Mouse (Mus musculus) hindbrain, embryonic 11.5 days (tissue): Measurements from ENCODE around the gene Ipmk. TPM values are rescaled to one million over a fixed set of nuclear protein-coding genes. Genes with fewer than 3 reads are reported as not detected.
"Not testable (repeated sequence)": the region's sequence is repeated elsewhere in the genome, so short reads cannot be mapped to it uniquely, and the experiment has no call there.

Experiments
- ATAC-seq: fragments of 200-750 bp; cut with Nextera tagmentation; 2 replicates; pipeline ENCODE4 v1.8.0; 2017; ENCODE audit warnings: mild to moderate bottlenecking, moderate TSS enrichment, moderate library complexity; ENCODE audit not compliant: low FRiP score
- DNase-seq: peaks from one replicate; pipeline ENCODE4 v3.0.0-alpha.2; 2015; ENCODE audit warnings: low spot score
- H3K27ac ChIP-seq: fragments of 300-500 bp; sonication (generic); 2 replicates; pipeline ENCODE4 v1.5.1; 2014; ENCODE audit warnings: mild to moderate bottlenecking, low read depth, low read length
- H3K27me3 ChIP-seq: fragments of 300-500 bp; sonication (generic); 2 replicates; pipeline ENCODE4 v1.6.1; 2014; ENCODE audit warnings: mild to moderate bottlenecking, low read length, moderate library complexity, mixed read lengths; ENCODE audit not compliant: control insufficient read depth, insufficient read depth
- H3K36me3 ChIP-seq: fragments of 300-500 bp; sonication (generic); 2 replicates; pipeline ENCODE4 v1.6.1; 2014; ENCODE audit warnings: mild to moderate bottlenecking, low read length, moderate library complexity, mixed read lengths; ENCODE audit not compliant: control insufficient read depth, insufficient read depth
- H3K4me1 ChIP-seq: fragments of 300-500 bp; sonication (generic); replicated peaks from 2 replicates; pipeline ENCODE4 v1.6.1; 2014; ENCODE audit warnings: low read length, mixed read lengths; ENCODE audit not compliant: control insufficient read depth, insufficient read depth
- H3K4me2 ChIP-seq: fragments of 300-500 bp; sonication (generic); replicated peaks from 2 replicates; pipeline ENCODE4 v1.6.1; 2014; ENCODE audit warnings: mild to moderate bottlenecking, low read depth, low read length
- H3K4me3 ChIP-seq: fragments of 300-500 bp; sonication (generic); 2 replicates; pipeline ENCODE4 v1.5.1; 2014; ENCODE audit warnings: low read depth, low read length
- H3K9ac ChIP-seq: fragments of 300-500 bp; sonication (generic); 2 replicates; pipeline ENCODE4 v1.6.1; 2014; ENCODE audit warnings: low read depth, low read length
- H3K9me3 ChIP-seq: fragments of 300-500 bp; sonication (generic); 2 replicates; pipeline ENCODE4 v1.6.1; 2016; ENCODE audit warnings: low read length; ENCODE audit not compliant: control insufficient read depth
- WGBS: fragments of 180-500 bp; shearing (Covaris S2); extraction: QIAGEN DNeasy Blood & Tissue Kit; methylation state at CpG from one replicate; pipeline ENCODE4 v1.1.7; 2014; 5-methylcytosine and 5-hydroxymethylcytosine counted together
- polyA plus RNA-seq: library from polyadenylated mRNA; unstranded; fragments of >200 nt; fragmentation: Nextera tagmentation; extraction: Ambion mirVana; gene quantifications from 2 replicates; pipeline ENCODE4 v1.2.1, GENCODE M21; 2014

The Ipmk gene
- polyA plus RNA-seq, 1 experiment from 2014 or later, result 20.9 TPM

DNA sequence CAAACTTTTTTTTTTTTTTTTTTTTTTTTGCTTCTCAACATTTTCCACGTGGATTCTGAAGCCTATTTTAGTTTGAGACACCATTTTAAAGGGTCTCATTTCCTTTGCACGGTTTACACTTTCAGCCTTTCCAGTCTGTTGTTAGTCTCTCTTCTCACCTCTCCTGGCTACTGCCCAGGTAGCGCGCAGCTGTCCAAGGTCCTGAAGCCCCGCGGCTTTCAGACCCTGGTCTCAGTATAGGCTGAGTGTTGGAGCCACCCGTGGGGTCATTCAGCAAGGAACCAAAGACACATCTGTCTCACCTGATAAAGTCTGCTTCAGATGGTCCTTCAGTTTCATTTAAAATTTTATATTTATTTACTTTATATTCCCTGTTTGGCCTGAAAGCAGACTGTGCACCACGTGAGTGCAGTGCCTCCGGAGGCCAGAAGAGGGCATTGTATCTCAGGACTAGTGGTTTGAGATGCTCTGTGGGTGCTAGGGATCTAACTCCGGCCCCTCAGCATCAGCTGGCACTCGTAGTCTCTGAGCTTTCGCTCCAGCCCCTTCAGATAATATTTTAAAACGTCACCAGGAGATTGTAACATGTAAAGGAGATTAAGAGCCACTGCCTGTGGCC is 80.8 kb downstream of the Ipmk start:
- WGBS, result 61% methylated on average over 13 of the region's 13 CpGs
- Histone ChIP-seq H3K4me3 (no peak overlapping the region), H3K4me1 (no peaks in the 10 kb centered on the region), H3K9me3 (no peaks in the 10 kb centered on the region), H3K36me3 (no peaks in the 10 kb centered on the region), H3K9ac (no peak overlapping the region), H3K27me3 (no peaks in the 10 kb centered on the region), H3K4me2 (no peak overlapping the region), H3K27ac (no peak overlapping the region)
- ATAC-seq (no peak), DNase-seq (peak; percentile 24)

DNA sequence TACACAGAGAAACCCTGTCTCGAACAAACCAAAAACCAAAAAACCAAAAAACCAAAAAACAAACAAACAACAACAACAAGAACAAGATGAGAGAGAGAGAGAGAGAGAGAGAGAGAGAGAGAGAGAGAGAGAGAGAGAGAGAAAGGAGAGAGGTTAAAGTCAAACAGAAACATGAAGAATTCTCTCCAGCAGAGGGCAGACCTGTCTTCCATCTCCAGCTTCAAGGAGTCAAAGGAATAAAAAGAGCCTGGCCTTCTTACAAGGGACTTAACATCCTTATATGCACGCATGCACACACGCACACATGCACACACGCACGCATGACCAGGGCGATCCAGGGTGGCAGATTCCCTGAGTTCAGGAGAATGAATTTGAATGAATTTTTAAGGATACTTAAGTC is 83.1 kb downstream of the Ipmk start:
- Histone ChIP-seq H3K4me1 (no peaks in the 10 kb centered on the region), H3K27me3 (no peaks in the 10 kb centered on the region), H3K9ac (no peak overlapping the region), H3K36me3 (no peaks in the 10 kb centered on the region), H3K4me3 (no peak overlapping the region), H3K9me3 (no peaks in the 10 kb centered on the region), H3K4me2 (no peak overlapping the region), H3K27ac (no peak overlapping the region)
- 91% methylated on average over 6 of the region's 6 CpGs for WGBS
- DNase-seq (no peak), ATAC-seq (no peak)

DNA sequence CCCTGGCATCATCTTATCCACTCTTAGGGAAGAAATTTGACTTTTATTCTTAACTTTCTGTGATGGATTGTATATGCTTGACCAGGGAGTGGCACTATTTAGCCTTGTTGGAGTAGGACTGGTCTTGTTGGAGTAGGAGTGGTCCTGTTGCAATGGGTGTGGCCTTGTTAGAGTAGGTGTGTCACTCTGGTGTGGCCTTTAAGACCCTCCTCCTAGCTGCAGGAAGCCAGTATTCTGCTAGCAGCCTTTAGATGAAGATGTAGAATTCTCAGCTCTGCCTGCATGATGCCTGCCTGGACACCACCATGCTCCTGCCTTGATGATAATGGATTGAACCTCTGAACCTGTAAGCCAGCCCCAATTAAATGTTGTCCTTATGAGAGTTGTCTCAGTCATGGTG is 95.5 kb downstream of the Ipmk start:
- ATAC-seq (no peak), DNase-seq (no peak)
- Histone ChIP-seq H3K27me3 (no peaks in the 10 kb centered on the region), H3K9me3 (no peaks in the 10 kb centered on the region), H3K4me3 (no peak overlapping the region), H3K36me3 (no peaks in the 10 kb centered on the region), H3K4me1 (no peaks in the 10 kb centered on the region), H3K4me2 (no peak overlapping the region), H3K9ac (no peak overlapping the region), H3K27ac (no peak overlapping the region)

DNA sequence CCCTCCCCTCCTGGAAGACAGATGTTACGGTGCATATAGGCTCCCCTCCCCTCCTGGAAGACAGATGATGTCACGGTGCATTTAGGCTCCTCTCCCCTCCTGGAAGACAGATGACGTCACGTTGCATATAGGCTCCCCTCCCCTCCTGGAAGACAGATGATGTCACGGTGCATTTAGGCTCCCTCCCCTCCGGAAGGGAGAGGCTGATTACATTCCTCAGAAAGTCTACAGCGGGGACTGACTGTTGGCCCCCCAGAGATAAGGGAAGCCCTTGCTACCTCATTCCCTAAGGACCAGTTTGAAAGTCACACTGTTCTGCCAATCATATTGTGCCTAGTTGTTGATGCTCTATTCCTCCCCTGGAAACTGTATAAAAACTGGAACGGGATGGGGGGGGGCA is 100.1 kb downstream of the Ipmk start:
- Histone ChIP-seq H3K4me3 (no peak overlapping the region), H3K4me1 (no peaks in the 10 kb centered on the region), H3K27me3 (no peaks in the 10 kb centered on the region), H3K4me2 (no peak overlapping the region), H3K9me3 (no peaks in the 10 kb centered on the region), H3K27ac (no peak overlapping the region), H3K9ac (no peak overlapping the region), H3K36me3 (no peaks in the 10 kb centered on the region)
- DNase-seq (no peak), ATAC-seq (no peak)
- WGBS, result 71% methylated on average over 8 of the region's 8 CpGs

DNA sequence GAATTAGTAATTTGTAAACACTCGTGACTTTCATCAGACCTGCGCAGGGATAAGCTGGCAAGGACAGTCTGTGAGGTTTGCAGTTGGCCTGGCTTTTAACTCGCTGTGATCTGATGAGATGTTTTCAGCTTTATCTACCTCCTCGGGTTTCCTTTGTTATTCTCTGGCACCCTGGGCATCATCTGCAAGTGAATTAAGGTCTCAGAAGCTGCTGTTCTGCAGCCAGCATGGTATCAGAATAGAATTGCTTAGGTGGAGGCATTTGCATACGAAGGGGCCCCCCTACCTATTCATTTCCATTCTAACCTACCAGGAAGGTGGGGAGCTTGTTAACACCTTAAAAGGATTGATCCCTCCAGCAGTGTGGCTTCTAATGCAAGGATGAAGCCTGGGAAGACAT is 100.7 kb downstream of the Ipmk start:
- 84% methylated on average over 5 of the region's 5 CpGs for WGBS
- no peaks in the 10 kb centered on the region for H3K36me3 ChIP-seq
- ATAC-seq (no peak), DNase-seq (no peak)
- H3K4me3 ChIP-seq, result no peak overlapping the region
- no peak overlapping the region for H3K9ac ChIP-seq
- no peak overlapping the region for H3K4me2 ChIP-seq
- H3K9me3 ChIP-seq, result no peaks in the 10 kb centered on the region
- no peaks in the 10 kb centered on the region for H3K4me1 ChIP-seq
- no peak overlapping the region for H3K27ac ChIP-seq
- H3K27me3 ChIP-seq, result no peaks in the 10 kb centered on the region

DNA sequence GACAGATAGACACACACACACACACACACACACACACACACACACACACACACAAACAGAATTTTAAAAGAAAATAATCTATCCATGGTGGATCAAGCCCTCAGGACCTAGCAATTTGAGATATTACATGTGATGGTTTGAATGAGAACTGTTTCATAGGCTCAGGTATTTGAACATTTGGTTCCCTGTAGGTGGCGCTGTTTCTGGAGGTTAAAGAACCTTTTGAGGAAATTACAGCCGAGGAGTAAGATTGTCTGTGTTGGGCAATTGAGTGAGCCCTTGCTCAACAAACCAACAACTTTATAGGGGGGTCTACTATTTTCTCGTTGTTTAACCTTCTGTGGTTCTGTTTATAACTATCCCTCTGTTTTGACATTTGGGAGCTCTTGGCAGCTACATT is 107.8 kb downstream of the Ipmk start:
- Histone ChIP-seq H3K27me3 (no peaks in the 10 kb centered on the region), H3K4me2 (no peak overlapping the region), H3K36me3 (no peaks in the 10 kb centered on the region), H3K9me3 (no peaks in the 10 kb centered on the region), H3K9ac (no peak overlapping the region), H3K4me3 (no peak overlapping the region), H3K27ac (no peak overlapping the region), H3K4me1 (no peaks in the 10 kb centered on the region)
- ATAC-seq (no peak), DNase-seq (no peak)
- 85% methylated on average over 3 of the region's 3 CpGs for WGBS

DNA sequence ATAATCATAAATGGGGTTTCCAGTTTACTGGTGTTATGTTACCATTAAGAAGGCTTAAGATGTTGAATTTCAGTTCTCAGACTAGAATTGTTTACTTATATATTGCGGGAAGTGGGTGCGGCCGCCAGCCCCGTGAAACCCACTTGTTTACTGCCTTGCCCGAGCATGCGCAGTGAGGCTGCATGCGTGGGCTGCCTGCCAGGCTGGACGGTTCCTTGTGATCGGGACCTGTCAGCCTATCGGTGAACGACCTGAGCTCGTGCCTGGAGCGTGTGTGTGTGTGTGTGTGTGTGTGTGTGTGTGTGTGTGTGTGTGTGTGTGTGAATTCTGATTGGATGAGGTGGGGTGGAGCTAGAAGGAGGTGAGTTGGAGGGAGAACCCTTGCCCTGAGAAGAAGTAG is 114.8 kb downstream of the Ipmk start:
- WGBS, result 95% methylated on average over 13 of the region's 13 CpGs
- not testable (repeated sequence) for H3K27me3 ChIP-seq, H3K9me3 ChIP-seq, H3K9ac ChIP-seq, H3K4me1 ChIP-seq, ATAC-seq, H3K4me3 ChIP-seq, H3K4me2 ChIP-seq, DNase-seq, H3K36me3 ChIP-seq, H3K27ac ChIP-seq

DNA sequence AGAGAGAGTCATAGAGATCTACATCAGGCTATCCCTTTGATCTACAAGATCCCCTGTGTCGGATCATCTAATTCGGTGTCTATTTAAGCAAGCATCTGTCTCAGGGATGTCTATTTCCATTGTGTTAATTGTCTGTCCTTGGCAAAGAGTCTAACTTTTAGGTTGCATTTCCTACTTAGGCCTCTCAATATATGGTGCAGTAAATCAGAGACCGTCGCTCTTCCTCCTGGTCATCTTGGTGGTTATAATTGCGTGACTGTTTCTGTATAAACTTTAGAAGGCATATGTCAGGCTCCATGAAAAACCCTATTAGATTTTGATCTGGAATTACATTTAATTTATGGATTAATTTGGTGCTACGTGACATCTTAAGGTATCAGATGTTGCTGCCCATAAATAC is 116.9 kb downstream of the Ipmk start:
- Histone ChIP-seq H3K27ac (no peak overlapping the region), H3K9me3 (no peaks in the 10 kb centered on the region), H3K9ac (no peak overlapping the region), H3K4me3 (no peak overlapping the region), H3K4me1 (no peaks in the 10 kb centered on the region), H3K4me2 (no peak overlapping the region), H3K36me3 (no peaks in the 10 kb centered on the region), H3K27me3 (no peaks in the 10 kb centered on the region)
- no peak for ATAC-seq
- DNase-seq, result no peak
- WGBS, result 96% methylated on average over 6 of the region's 6 CpGs

DNA sequence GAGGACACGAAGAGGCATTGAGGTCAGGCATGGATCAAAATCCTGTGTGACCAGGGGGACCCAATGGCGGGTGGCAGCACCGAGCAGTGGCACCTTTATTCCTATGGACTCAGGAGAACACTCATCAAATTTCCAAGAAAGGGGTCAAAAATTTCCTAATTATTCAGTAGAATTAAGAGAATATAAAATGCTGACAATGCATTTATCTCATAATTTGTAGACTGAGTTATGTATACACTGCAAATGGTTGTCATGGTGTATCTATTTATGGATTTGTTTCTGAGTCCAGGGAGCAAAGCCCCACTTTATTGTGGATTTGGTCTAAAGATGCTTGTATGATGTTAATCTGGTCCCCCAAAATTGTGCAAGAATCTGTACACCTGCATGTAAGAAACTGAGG is 120.8 kb downstream of the Ipmk start:
- Histone ChIP-seq H3K27ac (no peak overlapping the region), H3K36me3 (no peaks in the 10 kb centered on the region), H3K4me3 (no peak overlapping the region), H3K4me2 (no peak overlapping the region), H3K27me3 (no peaks in the 10 kb centered on the region), H3K9me3 (no peaks in the 10 kb centered on the region), H3K9ac (no peak overlapping the region), H3K4me1 (no peaks in the 10 kb centered on the region)
- DNase-seq, result no peak
- 98% methylated on average over 3 of the region's 3 CpGs for WGBS
- ATAC-seq, result no peak
